Mouse (Mus musculus) brain, embryonic 14.5 days (tissue): ENCODE data around the gene Guca2b.

Experiments
- CTCF ChIP-seq: fragments of 200-500 bp; IDR thresholded peaks from 2 replicates; pipeline ENCODE4 v1.5.1; 2012; ENCODE audit warnings: inconsistent platforms, mild to moderate bottlenecking, moderate library complexity, borderline replicate concordance; ENCODE audit not compliant: insufficient read depth, insufficient read length; ENCODE audit errors: extremely low read depth
- POLR2A ChIP-seq: fragments of 200-500 bp; IDR thresholded peaks from 2 replicates; pipeline ENCODE4 v1.6.1; 2012; ENCODE audit warnings: mild to moderate bottlenecking, inconsistent platforms, borderline replicate concordance; ENCODE audit not compliant: poor library complexity, insufficient read depth, insufficient read length, severe bottlenecking; ENCODE audit errors: extremely low read depth

DNA sequence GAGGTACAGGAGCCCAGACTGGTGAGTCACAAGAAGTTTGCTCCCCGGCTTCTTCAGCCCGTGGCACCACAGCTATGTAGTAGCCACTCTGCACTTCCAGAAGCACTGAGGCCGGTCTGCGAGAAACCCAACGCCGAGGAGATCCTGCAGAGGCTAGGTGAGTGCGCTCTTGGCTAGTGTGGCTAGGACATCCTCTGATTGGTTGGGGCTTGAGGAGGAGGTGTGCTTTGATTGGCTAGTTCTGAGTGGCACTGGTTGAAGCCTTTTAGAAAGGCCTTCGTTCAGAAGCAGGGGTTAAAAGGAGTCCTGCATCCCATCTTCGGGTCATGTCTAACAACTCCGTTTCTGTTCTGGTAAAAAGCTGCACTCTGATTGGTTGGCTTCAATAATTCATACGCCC is 20.1 kb downstream of the Guca2b start:
- TF ChIP-seq CTCF (no peak), POLR2A (no peak)
